Mouse (Mus musculus) embryo, embryonic 10.5 days (tissue): ENCODE measurements around the gene Ppp1r14a.

Experiments used
- DNase-seq: peaks from one replicate; pipeline ENCODE4 v3.0.0-alpha.2; 2015; ENCODE audit warnings: low spot score

The Ppp1r14a gene

GRCm38 (mm10) chr7:29279924-29280323 lies 9.2 kb upstream of the Ppp1r14a start:
- DNase-seq = no peak

DNA sequence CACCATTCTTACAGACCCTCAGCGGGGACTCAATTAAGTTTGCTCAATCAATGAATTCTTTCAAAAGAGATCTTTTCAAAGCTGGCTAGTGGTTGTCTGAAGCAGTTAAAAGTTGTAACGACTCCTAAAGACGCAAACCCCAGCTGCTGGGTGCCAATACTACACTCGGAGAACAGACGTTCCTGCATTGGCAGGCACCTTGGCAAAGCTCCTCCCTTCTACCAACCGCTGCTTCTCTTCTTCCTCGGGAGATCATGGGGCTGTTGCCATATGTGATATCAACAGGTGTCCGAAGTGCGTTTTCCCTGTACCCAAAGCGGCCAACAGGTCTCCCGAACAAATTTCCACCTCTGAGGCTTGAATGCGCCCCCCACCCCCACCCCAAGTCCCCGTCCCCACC lies 8.3 kb upstream of the Ppp1r14a start:
- DNase-seq = no peak

DNA sequence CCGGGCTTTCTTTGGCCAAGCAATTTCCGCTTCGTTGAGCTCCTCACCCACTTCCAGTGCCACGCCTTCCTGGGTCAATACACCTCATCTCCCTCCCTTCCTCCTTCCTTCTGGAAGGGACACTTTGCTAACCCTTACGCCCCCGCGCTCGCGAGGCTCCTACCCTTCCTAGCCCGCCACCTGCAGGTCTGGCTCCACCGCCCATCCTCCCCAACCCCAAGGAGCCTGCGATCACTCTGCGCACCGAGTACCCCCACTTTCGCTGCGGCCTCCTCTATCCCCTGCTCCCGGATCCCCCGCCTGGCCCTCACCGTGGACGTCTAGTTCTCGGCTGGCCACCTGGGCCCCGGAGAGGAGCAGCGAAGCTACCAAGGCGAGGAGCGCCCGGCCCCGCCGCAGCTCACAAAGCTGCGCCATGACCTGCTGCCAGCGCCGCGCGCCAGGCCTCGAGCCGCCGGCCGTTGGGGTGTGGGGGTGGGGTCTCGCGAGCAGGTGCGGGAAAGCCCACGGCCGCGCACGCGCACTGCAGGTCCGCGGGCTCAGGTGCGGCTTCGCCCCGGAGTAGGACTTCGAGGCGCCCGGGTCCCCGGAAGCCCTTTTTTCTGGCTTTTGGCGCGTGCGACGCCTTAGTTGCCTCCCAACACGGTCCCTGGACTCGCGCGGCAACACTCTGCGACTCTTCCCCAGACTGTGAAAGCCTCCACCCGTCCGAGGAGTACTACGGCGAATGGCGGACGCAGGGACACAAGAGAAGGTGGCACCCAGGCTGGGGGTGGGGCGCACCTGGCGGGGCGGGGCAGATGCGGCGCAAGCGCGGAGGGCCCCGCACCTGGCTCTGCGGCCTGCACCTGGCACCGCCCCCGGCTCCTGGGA lies 7.7 kb upstream of the Ppp1r14a start, which contains the start of gene Spint2:
Gene Spint2, minus strand, starts transcription at position 712 of the 873 bp plus-strand sequence.
- peak; percentile 47 for DNase-seq

GRCm38 (mm10) chr7:29282074-29282554 lies 7.0 kb upstream of the Ppp1r14a start:
- DNase-seq = no peak

DNA sequence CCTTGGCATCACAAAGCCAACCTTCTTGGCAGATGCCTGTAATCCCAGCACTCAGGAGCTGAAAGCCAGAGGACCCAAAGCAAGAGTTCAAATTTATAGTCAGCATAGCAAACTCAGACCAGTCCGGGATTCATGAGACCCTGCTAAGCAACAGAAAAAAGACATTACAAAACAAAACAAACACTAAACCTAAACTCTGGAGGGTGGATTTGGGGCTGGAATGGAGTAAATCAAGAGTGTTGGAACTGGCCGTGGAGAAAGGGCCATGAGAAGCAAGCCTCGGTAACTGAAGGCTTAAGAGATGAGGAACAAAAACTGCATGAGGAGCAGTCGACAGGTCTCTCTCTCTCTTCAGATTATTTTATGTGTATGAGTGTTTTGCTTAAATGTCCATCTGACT lies 5.2 kb upstream of the Ppp1r14a start:
- no peak for DNase-seq

DNA sequence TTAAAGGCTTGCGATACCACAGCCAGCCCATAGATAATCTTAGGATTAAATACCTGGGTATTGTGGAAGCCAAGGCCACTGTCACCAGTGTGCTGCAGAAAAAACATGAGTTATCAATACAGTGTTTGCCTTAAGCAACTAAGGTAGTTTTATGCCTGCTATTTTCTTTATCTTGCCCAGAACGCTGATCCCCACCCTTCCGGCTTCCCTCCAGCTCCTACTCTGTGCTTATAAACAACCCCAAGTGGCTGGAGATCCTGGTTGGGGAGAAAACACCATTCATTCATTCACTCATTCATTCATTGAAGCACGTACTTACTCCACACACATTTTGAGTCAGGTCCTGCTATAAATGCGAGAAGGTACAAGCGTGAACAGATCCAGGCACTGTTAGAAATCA lies 4.6 kb upstream of the Ppp1r14a start:
- no peak for DNase-seq

- no peak for DNase-seq
Measured at GRCm38 (mm10) chr7:29287481-29287880, 1.6 kb upstream of the Ppp1r14a start.

DNA sequence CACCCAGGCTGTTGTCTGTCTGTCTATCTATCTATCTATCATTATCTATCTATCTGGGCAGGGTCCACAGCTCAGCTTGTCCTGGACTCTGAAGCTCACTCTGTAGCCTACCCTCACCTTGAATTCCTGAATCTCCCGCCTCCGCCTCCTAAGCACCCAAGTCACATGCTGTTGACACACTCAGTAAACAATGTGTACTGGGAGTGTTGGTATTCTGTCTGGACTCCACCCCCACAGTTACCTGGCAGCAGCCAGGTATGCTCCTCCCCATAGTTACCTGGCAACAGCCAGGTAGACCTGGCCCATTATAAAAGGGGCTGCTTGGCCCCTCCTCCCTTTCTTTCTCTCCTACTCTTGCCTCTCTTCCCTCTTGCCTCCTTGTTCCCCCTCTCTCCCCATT lies 1.0 kb upstream of the Ppp1r14a start:
- DNase-seq = no peak

GRCm38 (mm10) chr7:29289856-29290255 lies 748 bp downstream of the Ppp1r14a start:
- DNase-seq = peak; percentile 47

DNA sequence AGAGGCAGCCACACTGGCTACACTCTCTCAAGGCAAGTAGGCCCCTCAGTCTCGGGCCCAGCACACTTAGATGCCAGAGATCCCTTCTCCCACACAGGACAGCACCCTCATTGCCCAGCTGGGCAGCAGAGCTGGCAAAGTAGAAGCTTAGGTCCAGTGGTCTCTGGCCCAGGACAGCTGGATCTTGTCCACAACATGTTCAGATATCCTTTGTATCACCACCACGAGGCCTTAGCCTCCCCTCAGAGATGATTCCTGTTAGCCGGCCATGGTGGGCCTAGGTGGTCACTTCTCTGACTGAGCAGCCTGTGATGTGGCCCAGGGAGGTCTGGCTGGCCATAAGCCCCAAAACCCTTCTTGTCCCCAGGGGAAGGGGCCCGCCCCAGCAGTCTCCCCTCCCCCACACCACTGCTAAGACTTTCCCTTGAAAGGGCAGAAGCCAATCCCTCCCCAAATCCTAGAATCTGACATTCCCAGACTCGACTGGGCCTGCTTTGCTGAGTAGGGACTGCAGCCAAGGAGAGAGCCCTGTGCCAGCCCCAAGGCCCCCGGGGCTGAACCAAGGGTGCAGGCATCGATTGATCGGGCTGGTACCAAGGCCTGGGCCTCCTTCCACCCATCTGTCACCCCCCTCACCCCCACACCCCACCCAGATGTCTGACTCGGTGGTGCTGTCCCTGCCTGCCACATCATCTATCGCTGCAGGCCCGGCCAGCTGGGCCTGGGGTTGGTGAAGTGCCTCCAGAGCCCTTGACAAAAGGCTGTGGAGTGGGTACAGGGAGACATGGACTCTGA lies 1.8 kb downstream of the Ppp1r14a start:
- DNase-seq = peak; percentile 32

DNA sequence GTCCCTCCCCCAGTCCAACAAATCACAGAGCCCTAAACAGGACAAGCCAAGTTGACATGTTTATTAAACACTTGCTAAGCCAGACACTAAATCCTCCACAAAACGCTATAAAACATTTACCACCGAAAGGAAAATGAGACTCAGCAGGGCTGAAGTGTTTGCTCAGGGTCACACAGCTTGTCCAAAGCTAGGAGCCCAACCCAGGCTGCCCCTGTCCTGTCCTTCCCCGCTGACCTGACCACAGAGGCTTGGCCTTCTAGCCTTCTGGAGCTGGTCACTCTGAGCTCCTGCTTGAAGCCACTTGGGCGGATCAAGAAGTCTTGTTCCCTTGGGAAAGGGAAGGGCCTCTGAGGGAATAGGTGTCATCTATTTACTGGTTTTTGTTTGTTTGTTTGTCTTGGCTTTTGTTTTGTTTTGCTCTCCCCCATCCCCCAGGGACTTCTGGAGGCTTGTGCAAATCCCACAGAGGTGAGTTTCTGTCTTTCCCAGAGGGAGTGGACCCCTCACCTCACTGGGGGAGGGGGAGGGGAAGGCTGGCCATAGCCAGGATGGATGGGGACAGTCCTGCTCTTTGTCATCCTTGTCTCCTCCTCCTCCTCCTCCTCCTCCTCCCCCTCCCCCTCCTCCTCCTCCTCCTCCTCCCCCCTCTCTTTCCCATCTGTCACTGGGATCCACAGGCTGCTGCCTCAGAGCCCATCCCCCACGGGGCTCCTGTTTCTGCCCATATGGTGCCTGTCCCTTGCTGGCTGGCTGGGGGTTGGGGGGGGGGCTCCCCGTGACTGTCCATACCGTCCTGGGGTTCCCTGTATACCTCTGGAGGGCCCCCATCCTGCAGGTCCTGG lies 2.7 kb downstream of the Ppp1r14a start:
- DNase-seq = peak; percentile 64

GRCm38 (mm10) chr7:29292458-29293098 lies 3.5 kb downstream of the Ppp1r14a start:
- peak; percentile 53 for DNase-seq

- peak; percentile 67 for DNase-seq
Measured at GRCm38 (mm10) chr7:29293131-29294065, 4.3 kb downstream of the Ppp1r14a start.

- DNase-seq = no peak
Measured at GRCm38 (mm10) chr7:29294111-29294761, 5.1 kb downstream of the Ppp1r14a start.

- DNase-seq = no peak
Measured at GRCm38 (mm10) chr7:29295861-29296647, 6.9 kb downstream of the Ppp1r14a start.

DNA sequence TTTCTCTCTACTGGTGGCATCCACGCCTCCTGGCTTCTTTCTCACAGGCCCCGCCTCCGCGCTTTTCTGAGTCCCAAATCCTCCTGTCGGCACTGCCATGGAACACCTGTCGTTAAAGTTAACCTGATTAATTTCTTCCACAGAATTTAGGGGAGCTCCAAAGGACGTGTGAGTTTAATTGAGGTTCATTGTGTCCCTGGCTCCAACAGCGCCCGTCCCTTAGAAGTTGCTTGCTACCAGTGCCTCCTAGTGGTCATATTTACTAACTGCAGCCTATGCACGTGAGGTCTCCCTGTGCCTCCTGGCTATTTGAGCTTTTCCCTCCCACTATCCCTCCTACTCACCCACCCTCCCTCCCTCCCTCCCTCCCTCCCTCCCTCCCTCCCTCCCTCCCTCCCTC lies 7.9 kb downstream of the Ppp1r14a start:
- DNase-seq = peak; percentile 90

DNA sequence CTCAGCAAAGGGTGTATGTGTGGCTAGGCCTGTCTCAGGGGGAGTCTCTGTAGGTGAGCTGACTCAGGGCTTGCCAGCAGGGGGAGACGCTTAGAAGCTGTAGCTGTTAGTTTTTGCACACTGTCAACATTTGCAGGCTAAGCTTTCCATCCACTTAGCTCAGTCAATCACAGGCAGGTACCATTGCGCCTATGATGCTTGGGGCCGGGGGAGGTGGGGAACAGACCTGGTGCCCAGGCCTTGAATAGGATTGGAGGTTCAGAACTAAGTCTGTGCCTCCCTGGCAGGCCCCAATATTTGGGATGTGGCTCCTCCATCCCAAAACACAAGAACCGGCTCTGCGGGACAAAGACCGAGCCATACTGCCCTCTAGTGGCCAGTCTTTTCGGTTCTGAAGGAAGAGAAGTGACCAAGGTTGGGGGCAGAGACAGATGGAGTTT lies 12.0 kb downstream of the Ppp1r14a start:
- peak; percentile 92 for DNase-seq

DNA sequence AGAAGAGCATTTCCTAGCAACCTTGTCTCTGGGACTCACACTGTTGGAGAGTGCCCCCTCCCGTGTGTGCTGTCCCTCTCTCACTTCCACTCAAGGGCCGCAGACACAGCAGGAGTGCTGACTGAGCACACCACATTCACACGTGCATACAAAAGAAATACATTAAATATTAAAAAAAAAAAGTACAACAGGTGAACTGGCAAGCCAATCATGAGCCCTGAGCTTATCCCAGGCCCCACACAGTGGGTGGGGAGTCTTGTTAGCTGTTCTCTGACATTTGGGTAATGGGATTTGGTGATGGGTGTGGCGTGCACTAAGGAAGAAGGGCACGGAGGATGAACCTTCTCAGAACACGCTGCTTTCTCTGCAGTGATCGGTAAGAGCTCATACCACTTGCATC lies 13.5 kb downstream of the Ppp1r14a start:
- no peak for DNase-seq
